Mouse (Mus musculus) erythroblast, embryonic 14.5 days (primary cell): ENCODE measurements around the gene Rasip1.

ENCODE experiments used
- GATA1 ChIP-seq: IDR thresholded peaks from 2 replicates; pipeline ENCODE4 v1.6.1; 2012; ENCODE audit warnings: low read length, inconsistent platforms, mixed read lengths
- TAL1 ChIP-seq: IDR thresholded peaks from 3 replicates; pipeline ENCODE4 v1.6.1; 2012; ENCODE audit warnings: low read length, inconsistent platforms, mixed read lengths

- TF ChIP-seq GATA1 = no peak
- no peak for TF ChIP-seq TAL1
Measured at GRCm38 (mm10) chr7:45595176-45595575, 32.1 kb upstream of the Rasip1 start.
